Mouse (Mus musculus): Measurements from ENCODE around the gene Calcoco1. TPM values are rescaled to one million over a fixed set of nuclear protein-coding genes. Genes with fewer than 3 reads are reported as not detected.
A peak's percentile ranks its signal among the peaks of the same experiment; 100 is the strongest.

Calcoco1 gene
- total and polyA plus RNA-seq, 2 experiments from 2014 or later: 36.9 to 42.6 TPM

GRCm38 (mm10) chr15:102753170-102753569 lies 31.2 kb upstream of the Calcoco1 start:
- peak; percentile 42 for ATAC-seq
- TF ChIP-seq CTCF (IDR thresholded peaks at IDR 0.05; ENCODE audit: low read depth): peak; percentile 79
- peak; percentile 76 for DNase-seq
- H3K36me3 ChIP-seq (ENCODE audit: insufficient read depth): no peaks in the 10 kb centered on the region
- peaks cover 5% of the 10 kb centered on the region; the same call in 1 of the 2 replicates for H3K4me1 ChIP-seq (ENCODE audit: insufficient read depth)
- H3K9me3 ChIP-seq (ENCODE audit: low read length): no peaks in the 10 kb centered on the region
- no peak overlapping the region for H3K9ac ChIP-seq
- no peak overlapping the region for H3K4me3 ChIP-seq (ENCODE audit: low read depth, low read length)
- no peak overlapping the region for H3K27ac ChIP-seq (ENCODE audit: low read depth, low read length)
- H3K4me2 ChIP-seq (ENCODE audit: low read depth): no peak overlapping the region
- no peaks in the 10 kb centered on the region for H3K27me3 ChIP-seq (ENCODE audit: insufficient read depth, low read length)
- WGBS: 3% methylated on average over 13 of the region's 13 CpGs

GRCm38 (mm10) chr15:102752164-102752563 lies 30.2 kb upstream of the Calcoco1 start:
- TF ChIP-seq CTCF (IDR thresholded peaks at IDR 0.05; ENCODE audit: low read depth): no peak
- peaks cover 14% of the 10 kb centered on the region for H3K4me1 ChIP-seq (ENCODE audit: insufficient read depth)
- no peak overlapping the region for H3K27ac ChIP-seq (ENCODE audit: low read depth, low read length)
- H3K4me3 ChIP-seq (ENCODE audit: low read depth, low read length): no peak overlapping the region
- H3K9me3 ChIP-seq (ENCODE audit: low read length): no peaks in the 10 kb centered on the region
- no peak overlapping the region for H3K9ac ChIP-seq
- H3K36me3 ChIP-seq (ENCODE audit: insufficient read depth): no peaks in the 10 kb centered on the region
- H3K27me3 ChIP-seq (ENCODE audit: insufficient read depth, low read length): no peaks in the 10 kb centered on the region
- H3K4me2 ChIP-seq (ENCODE audit: low read depth): no peak overlapping the region
- 74% methylated on average over 1 of the region's 1 CpGs for WGBS
- no peak for ATAC-seq
- no peak for DNase-seq

GRCm38 (mm10) chr15:102750241-102750640 lies 28.3 kb upstream of the Calcoco1 start:
- H3K4me2 ChIP-seq (ENCODE audit: low read depth): no peak overlapping the region
- H3K9me3 ChIP-seq (ENCODE audit: low read length): no peaks in the 10 kb centered on the region
- no peak for TF ChIP-seq CTCF (IDR thresholded peaks at IDR 0.05; ENCODE audit: low read depth)
- H3K27ac ChIP-seq (ENCODE audit: low read depth, low read length): peak overlapping the region; percentile 42
- no peaks in the 10 kb centered on the region for H3K36me3 ChIP-seq (ENCODE audit: insufficient read depth)
- ATAC-seq (no peak), DNase-seq (peak; percentile 78)
- 57% methylated on average over 5 of the region's 5 CpGs for WGBS
- H3K4me1 ChIP-seq (ENCODE audit: insufficient read depth): peaks cover 24% of the 10 kb centered on the region
- H3K27me3 ChIP-seq (ENCODE audit: insufficient read depth, low read length): no peaks in the 10 kb centered on the region
- H3K4me3 ChIP-seq (ENCODE audit: low read depth, low read length): no peak overlapping the region
- H3K9ac ChIP-seq: no peak overlapping the region

GRCm38 (mm10) chr15:102749103-102749502 lies 27.1 kb upstream of the Calcoco1 start:
- Histone ChIP-seq H3K4me3 (ENCODE audit: low read depth, low read length) (no peak overlapping the region), H3K9me3 (ENCODE audit: low read length) (no peaks in the 10 kb centered on the region), H3K4me1 (ENCODE audit: insufficient read depth) (peaks cover 31% of the 10 kb centered on the region), H3K27me3 (ENCODE audit: insufficient read depth, low read length) (no peaks in the 10 kb centered on the region), H3K27ac (ENCODE audit: low read depth, low read length) (no peak overlapping the region), H3K9ac (no peak overlapping the region), H3K36me3 (ENCODE audit: insufficient read depth) (no peaks in the 10 kb centered on the region), H3K4me2 (ENCODE audit: low read depth) (no peak overlapping the region)
- TF ChIP-seq CTCF (IDR thresholded peaks at IDR 0.05; ENCODE audit: low read depth): no peak
- DNase-seq: no peak
- WGBS: 93% methylated on average over 1 of the region's 1 CpGs
- no peak for ATAC-seq

- Histone ChIP-seq H3K4me3 (ENCODE audit: low read depth, low read length) (no peak overlapping the region), H3K9ac (0 out of 2 replicates have a peak overlapping the region, but pooled peaks have one; percentile 74), H3K4me2 (ENCODE audit: low read depth) (peak overlapping the region; percentile 64), H3K36me3 (ENCODE audit: insufficient read depth) (no peaks in the 10 kb centered on the region), H3K27ac (ENCODE audit: low read depth, low read length) (peak overlapping the region; percentile 90), H3K27me3 (ENCODE audit: insufficient read depth, low read length) (no peaks in the 10 kb centered on the region), H3K9me3 (ENCODE audit: low read length) (no peaks in the 10 kb centered on the region), H3K4me1 (ENCODE audit: insufficient read depth) (peaks cover 43% of the 10 kb centered on the region)
- ATAC-seq (no peak), DNase-seq (peak; percentile 38)
- no peak for TF ChIP-seq CTCF (IDR thresholded peaks at IDR 0.05; ENCODE audit: low read depth)
- 23% methylated on average over 8 of the region's 8 CpGs for WGBS
Measured at GRCm38 (mm10) chr15:102747853-102748252, 25.9 kb upstream of the Calcoco1 start.

GRCm38 (mm10) chr15:102747286-102747640 lies 25.3 kb upstream of the Calcoco1 start:
- Histone ChIP-seq H3K9me3 (ENCODE audit: low read length) (no peaks in the 10 kb centered on the region), H3K4me3 (ENCODE audit: low read depth, low read length) (peak overlapping the region; percentile 29), H3K27me3 (ENCODE audit: insufficient read depth, low read length) (no peaks in the 10 kb centered on the region), H3K27ac (ENCODE audit: low read depth, low read length) (peak overlapping the region; percentile 90), H3K9ac (peak overlapping the region; percentile 74), H3K4me1 (ENCODE audit: insufficient read depth) (peaks cover 43% of the 10 kb centered on the region), H3K4me2 (ENCODE audit: low read depth) (peak overlapping the region; percentile 64), H3K36me3 (ENCODE audit: insufficient read depth) (no peaks in the 10 kb centered on the region)
- no peak for DNase-seq
- no peak for ATAC-seq
- whole genome bisulfite sequencing: 4% methylated on average over 20 of the region's 20 CpGs
- no peak for TF ChIP-seq CTCF (IDR thresholded peaks at IDR 0.05; ENCODE audit: low read depth)

GRCm38 (mm10) chr15:102746488-102747285 lies 24.7 kb upstream of the Calcoco1 start:
- peaks cover 43% of the 10 kb centered on the region for H3K4me1 ChIP-seq (ENCODE audit: insufficient read depth)
- no peaks in the 10 kb centered on the region for H3K9me3 ChIP-seq (ENCODE audit: low read length)
- no peak for TF ChIP-seq CTCF (IDR thresholded peaks at IDR 0.05; ENCODE audit: low read depth)
- no peaks in the 10 kb centered on the region for H3K27me3 ChIP-seq (ENCODE audit: insufficient read depth, low read length)
- H3K4me2 ChIP-seq (ENCODE audit: low read depth): peak overlapping the region; percentile 64
- 2% methylated on average over 70 of the region's 75 CpGs for WGBS
- H3K27ac ChIP-seq (ENCODE audit: low read depth, low read length): peak overlapping the region; percentile 90
- H3K9ac ChIP-seq: peak overlapping the region; percentile 74
- ATAC-seq (peak; percentile 58), DNase-seq (peak; percentile 88)
- no peaks in the 10 kb centered on the region for H3K36me3 ChIP-seq (ENCODE audit: insufficient read depth)
- peak overlapping the region; percentile 29 for H3K4me3 ChIP-seq (ENCODE audit: low read depth, low read length)
